15 mouse cellular contexts compared by ENCODE assay signal in the genomic region with DNA sequence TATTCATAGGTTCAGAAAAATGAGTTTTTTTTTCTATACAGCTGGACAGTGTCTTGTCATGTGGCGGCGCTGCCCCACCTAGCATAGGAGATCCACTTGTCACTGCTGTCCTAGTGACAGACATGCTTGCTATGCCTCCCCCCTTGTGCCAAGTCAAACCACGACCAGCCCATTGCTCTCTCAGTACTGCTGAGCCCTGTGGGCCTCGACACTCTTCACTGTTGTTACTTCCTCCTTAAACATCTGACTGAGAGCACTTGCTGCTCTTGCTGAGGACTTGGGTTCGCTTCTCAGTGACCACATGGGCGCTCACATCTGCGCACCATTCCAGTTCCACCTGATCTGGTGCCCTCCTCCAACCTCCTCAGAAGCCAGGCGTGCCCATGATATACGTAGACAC.
"Had no signal": no experiment of that assay in that cellular context is flagged by ENCODE, and none has a peak within 500 bp of the region (broad histone marks: within the 10 kb centered on the region; RNA-seq: fewer than 3 reads in every experiment).

No protein-coding gene starts in this region.

- H3K4me2 ChIP-seq: limb, embryonic 12.5 days; liver, embryonic 13.5 days; lung, embryonic 15.5 days; neural tube, embryonic 12.5 days had no signal

- H3K27ac ChIP-seq: left cerebral cortex, adult 2 months; limb, embryonic 12.5 days; liver, embryonic 13.5 days; lung, embryonic 15.5 days; midbrain, embryonic 10.5 days; neural tube, embryonic 12.5 days had no signal

- H3K9ac ChIP-seq: limb, embryonic 12.5 days; liver, embryonic 13.5 days; liver, postnatal 0 days; lung, embryonic 15.5 days; neural tube, embryonic 12.5 days had no signal

- H3K4me1 ChIP-seq: liver, embryonic 13.5 days had no signal

- H3K36me3 ChIP-seq: limb, embryonic 12.5 days; liver, embryonic 13.5 days; lung, embryonic 15.5 days; midbrain, embryonic 10.5 days; neural tube, embryonic 12.5 days had no signal

- H3K4me3 ChIP-seq: left cerebral cortex, adult 2 months; limb, embryonic 12.5 days; liver, embryonic 13.5 days; lung, embryonic 15.5 days; midbrain, embryonic 10.5 days; myocyte; neural tube, embryonic 12.5 days had no signal

- H3K27me3 ChIP-seq: neural tube, embryonic 12.5 days had no signal

- DNase-seq: kidney, adult 8-10 months; kidney, postnatal 25 days; liver; liver, embryonic 13.5 days; liver, postnatal 0 days; midbrain, embryonic 14.5 days; right cerebral cortex, postnatal 14 days; thymus, postnatal 14 days had no signal

- ATAC-seq: intestine, postnatal 0 days; liver, postnatal 0 days had no signal

- H3K9me3 ChIP-seq: limb, embryonic 12.5 days; liver, embryonic 13.5 days; lung, embryonic 15.5 days; midbrain, embryonic 10.5 days; neural tube, embryonic 12.5 days had no signal
